Mouse (Mus musculus) erythroblast, embryonic 14.5 days (primary cell): ENCODE data around the gene 4933428G20Rik.

ENCODE experiments used
- GATA1 ChIP-seq: IDR thresholded peaks from 2 replicates; pipeline ENCODE4 v1.6.1; 2012; ENCODE audit warnings: low read length, inconsistent platforms, mixed read lengths
- TAL1 ChIP-seq: IDR thresholded peaks from 3 replicates; pipeline ENCODE4 v1.6.1; 2012; ENCODE audit warnings: low read length, inconsistent platforms, mixed read lengths

GRCm38 (mm10) chr11:97511661-97512369 is 11.7 kb upstream of the 4933428G20Rik start:
- TF ChIP-seq GATA1 (no peak), TAL1 (no peak)
